Mouse (Mus musculus) brain, adult 2 months (tissue): ENCODE data around the gene Rabif.
"Not testable (repeated sequence)": the region's sequence is repeated elsewhere in the genome, so short reads cannot be mapped to it uniquely, and the experiment has no call there.

Source experiments
- DNase-seq: peaks from one replicate; pipeline ENCODE4 v3.0.0; 2011; ENCODE audit warnings: low read depth, low spot score

The Rabif gene

GRCm38 (mm10) chr1:134512584-134512983, 18.1 kb downstream of the Rabif start:
- DNase-seq, result no peak

- no peak for DNase-seq
Observed at GRCm38 (mm10) chr1:134513312-134513860, 18.9 kb downstream of the Rabif start.

- DNase-seq, result peak; percentile 15
Observed at GRCm38 (mm10) chr1:134513876-134514590, 19.6 kb downstream of the Rabif start.

GRCm38 (mm10) chr1:134515891-134516290, 21.4 kb downstream of the Rabif start:
- DNase-seq, result peak; percentile 5

DNA sequence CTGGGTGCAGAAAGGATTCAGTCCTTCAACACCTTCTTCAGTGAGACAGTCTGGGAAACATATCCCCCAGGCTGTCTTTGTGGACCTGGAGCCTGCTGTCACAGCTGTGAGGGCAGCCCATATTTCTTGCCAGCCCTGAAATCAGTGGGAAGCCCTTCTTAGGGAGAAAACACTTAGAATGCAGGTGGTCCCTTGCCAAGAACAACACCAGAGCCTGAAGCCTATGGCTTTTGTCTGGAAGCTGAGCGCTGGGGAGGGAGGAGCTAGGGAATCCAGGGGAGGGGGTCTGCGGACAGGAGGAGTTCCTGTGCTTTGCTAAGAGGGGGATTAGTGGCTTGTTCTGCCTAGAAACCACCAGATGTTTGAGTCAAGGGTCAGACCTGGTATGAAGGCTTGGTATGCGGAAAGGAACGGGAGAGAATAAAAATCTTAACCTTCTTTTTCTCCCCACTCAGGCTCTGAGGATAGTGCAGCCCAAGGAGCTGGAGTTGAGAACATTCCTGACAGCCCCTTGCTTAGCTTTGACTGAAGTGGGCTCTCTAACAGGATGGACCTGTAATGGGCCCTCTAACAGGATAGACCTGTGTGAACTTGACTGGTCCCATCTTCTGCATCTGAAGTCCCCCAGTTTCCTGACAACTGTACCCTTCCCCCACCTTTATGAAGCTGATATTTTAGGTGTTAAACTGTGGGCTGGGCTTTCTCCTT, 22.2 kb downstream of the Rabif start:
- DNase-seq, result no peak

DNA sequence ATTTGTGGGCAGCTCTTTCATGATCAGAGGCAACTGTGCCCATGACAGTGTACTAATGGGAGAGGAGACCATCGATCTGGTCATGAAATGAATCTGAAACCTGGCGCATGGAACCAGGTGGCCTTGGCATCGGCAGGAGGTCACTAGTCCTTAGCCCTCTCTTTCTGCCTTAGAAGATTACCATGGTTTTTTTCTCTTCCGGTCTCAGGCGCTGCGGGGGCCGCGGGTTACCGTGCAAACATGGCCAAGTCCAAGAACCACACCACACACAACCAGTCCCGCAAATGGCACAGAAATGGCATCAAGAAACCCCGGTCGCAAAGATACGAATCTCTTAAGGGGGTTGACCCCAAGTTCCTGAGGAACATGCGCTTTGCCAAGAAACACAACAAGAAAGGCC, 23.4 kb downstream of the Rabif start:
- DNase-seq, result not testable (repeated sequence)

DNA sequence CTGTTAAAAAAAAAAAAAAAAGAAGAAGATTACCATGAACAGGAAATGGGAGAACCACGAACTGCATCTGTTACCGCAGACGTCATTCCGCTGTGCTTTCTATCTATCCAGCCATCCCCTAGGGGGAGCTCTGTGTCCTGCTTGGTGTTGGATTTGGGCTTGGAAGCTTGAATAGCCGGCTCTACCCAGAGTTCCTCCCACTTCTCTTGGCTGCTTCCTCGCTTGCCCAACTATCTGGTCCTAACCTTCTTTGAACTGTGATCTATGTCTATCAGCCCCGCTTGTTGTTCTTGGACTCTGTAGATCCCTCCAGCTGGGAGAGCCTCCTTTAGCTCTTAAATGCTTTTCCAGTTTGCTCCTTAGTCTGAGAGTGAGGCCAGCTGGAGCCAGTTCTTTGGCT, 24.2 kb downstream of the Rabif start:
- DNase-seq, result peak; percentile 91

GRCm38 (mm10) chr1:134519201-134519600, 24.8 kb downstream of the Rabif start:
- not testable (repeated sequence) for DNase-seq

GRCm38 (mm10) chr1:134520001-134520721, 25.7 kb downstream of the Rabif start:
- DNase-seq, result no peak

- DNase-seq, result no peak
Observed at GRCm38 (mm10) chr1:134521163-134521562, 26.7 kb downstream of the Rabif start.

GRCm38 (mm10) chr1:134522325-134522724, 27.9 kb downstream of the Rabif start:
- DNase-seq, result no peak

- DNase-seq, result peak; percentile 21
Observed at GRCm38 (mm10) chr1:134524424-134524823, 30.0 kb downstream of the Rabif start.

- no peak for DNase-seq
Observed at GRCm38 (mm10) chr1:134525015-134525414, 30.6 kb downstream of the Rabif start.

DNA sequence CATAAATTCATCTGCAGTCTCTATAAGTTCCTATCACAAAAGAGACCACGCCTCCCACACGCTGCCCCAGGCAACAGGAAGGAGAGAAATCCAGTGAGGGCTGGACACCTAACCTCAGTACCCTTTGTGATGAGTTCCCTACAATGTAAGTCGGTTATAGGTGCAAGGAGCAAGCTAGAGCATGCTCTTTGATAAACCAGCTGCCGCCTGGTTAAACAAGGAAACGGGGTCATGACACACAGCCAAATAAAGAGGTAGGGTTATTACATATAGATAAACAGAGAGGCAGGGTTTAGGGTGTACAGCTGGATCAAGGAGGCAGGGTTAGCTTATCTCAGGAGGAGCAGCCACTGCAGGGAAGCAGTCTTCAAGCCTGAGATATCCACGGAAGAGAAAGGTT, 32.3 kb downstream of the Rabif start:
- no peak for DNase-seq

- DNase-seq, result peak; percentile 20
Observed at GRCm38 (mm10) chr1:134530618-134531017, 36.2 kb downstream of the Rabif start.

- not testable (repeated sequence) for DNase-seq
Observed at GRCm38 (mm10) chr1:134533710-134534109, 39.3 kb downstream of the Rabif start.

- no peak for DNase-seq
Observed at GRCm38 (mm10) chr1:134535054-134535453, 40.6 kb downstream of the Rabif start.

DNA sequence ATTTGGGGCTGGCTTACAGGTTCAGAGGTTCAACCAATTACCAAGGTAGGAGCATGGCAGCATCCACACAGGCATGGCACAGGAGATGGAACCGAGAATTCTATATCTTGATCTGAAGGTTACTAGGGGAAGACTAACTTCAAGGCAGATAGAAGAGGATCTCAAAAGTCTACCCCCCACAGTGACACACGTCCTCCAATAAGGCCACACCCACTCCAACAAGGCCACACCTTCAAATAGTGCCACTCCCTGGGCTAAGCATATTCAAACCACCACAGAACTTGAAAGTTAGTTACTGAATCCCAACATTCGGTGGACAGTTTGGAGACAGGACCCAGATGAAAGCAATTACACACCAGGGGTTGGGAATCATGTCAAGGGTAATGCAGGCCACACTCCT, 41.1 kb downstream of the Rabif start:
- no peak for DNase-seq

DNA sequence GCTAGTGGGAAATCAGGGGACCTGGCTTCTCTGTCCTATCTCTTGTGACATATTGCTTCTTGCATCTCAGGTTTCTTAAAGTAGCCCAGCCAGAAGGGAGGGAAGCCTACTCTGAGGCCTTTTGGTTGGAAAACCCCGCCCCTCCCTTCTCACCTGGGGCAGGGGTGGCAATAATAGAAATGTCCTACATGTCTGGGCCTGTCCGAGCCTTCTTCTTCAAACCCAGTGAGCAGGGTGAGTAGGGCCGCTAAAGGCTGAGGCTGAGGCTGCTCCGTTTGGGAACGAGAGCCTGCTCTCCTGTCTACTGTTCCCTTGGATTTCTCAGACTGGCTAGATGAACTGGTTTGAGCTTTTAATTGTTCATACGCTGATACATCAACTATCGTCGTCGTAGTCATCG, 46.2 kb downstream of the Rabif start:
- DNase-seq, result no peak

DNA sequence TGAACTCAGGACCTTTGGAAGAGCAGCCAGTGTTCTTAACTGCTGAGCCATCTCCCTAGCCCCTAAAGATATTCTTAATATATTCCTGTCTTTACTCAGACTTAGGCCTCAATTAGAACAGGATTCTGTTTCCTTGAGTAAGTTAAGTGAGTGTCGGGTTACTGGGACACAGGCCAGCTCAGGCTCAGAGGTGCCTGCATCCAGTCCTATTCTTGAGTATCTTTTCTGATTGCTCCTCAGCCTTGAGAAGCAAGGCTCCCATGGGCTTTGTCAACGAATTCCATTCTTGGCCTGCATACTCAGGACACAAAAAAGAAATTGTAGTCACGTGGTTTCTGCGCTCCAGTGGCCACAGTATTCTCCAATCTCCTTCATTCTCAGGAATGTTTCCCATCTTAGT, 53.8 kb downstream of the Rabif start:
- no peak for DNase-seq

DNA sequence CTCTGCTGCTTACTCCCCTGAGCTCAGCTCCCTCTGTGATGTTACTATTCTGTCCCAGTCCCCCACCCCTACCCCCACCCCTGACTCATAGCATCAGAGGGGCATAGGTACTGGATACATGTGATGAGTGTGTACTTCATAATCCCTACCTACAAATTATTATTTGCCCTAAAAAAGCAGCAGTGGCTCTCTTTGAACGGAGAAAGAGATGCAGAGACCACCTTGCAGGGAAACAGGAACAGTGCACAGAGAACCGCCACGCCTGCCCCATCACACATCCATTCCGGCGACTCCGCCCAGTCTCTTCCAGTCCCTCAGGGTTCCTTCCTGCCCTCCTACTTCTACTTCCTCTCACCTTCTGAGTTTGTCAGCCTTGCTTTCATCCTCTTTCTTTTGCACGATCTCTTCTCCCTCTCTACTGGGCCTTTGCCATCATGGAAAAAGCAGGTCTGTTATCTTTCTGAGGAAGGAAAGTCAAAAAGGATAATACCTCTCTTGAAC, 55.2 kb downstream of the Rabif start, which contains the start of gene Mgat4e:
Gene Mgat4e (minus strand): TSS at position 51 of the 501 bp plus-strand sequence.
- DNase-seq, result no peak

DNA sequence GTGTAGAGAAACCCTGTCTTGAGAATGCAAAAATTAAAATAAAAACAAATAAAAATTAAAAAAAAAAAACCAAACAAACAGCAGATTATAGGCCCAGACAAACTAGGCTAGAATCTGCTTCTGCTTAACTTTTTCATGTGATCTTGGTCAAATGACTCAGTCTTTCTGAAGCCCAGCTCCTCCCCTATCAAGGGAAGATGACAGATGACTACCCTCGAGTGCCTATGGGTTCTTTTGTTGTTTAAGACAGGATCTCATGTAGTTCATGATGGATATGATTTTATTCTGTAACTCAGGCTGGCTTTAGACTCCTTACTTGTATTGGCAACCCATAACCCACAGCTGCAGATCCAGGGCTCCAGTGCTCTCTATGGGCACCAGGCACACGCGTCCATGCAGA, 57.4 kb downstream of the Rabif start:
- no peak for DNase-seq
